Mouse (Mus musculus) MEL-GATA-1-ER (cell line): ENCODE data around the gene Zfp385a.
"Not testable (repeated sequence)": the region's sequence is repeated elsewhere in the genome, so short reads cannot be mapped to it uniquely, and the experiment has no call there.

Source experiments
- DNase-seq: peaks from one replicate; pipeline ENCODE4 v3.0.0-alpha.2; 2012; ENCODE audit warnings: low read depth; ENCODE audit errors: extremely low read depth

Gene Zfp385a

GRCm38 (mm10) chr15:103292673-103293345 lies 47.1 kb downstream of the Zfp385a start:
- DNase-seq: no peak

- DNase-seq: no peak
Observed at GRCm38 (mm10) chr15:103290843-103291242, 49.0 kb downstream of the Zfp385a start.

GRCm38 (mm10) chr15:103290417-103290816 lies 49.5 kb downstream of the Zfp385a start:
- no peak for DNase-seq

GRCm38 (mm10) chr15:103289600-103289999 lies 50.3 kb downstream of the Zfp385a start:
- DNase-seq: no peak

DNA sequence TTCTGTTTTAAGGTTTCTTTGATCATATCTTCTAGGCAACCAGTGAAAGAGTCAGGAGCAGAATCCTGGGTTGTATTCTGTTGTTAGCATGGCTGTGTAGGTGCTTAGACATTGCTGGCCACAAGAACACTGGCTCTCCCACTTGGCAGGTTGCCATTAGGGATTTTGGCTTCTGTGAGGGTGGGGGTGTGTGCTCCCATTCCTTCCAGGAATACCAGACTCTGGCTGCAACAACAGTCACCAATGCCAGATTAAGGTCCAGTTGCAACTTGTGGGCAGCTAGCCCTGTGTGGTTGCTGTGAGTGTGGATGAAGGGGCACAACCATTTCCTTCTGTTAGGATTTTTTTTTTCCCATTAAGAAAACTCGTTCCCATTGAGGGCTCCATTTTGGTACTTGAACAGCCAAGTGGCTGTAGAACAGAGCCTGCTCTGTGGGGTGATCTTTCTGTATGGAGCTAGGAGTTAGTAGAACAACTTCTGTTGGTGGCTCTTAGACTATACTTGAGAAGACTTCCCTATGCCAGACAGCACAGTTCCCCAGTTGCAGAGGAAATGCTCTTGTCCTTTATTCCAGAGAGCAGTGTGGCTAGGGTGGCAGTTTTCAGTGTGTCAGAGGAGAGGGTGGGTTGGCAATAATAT lies 54.0 kb downstream of the Zfp385a start:
- DNase-seq: no peak

DNA sequence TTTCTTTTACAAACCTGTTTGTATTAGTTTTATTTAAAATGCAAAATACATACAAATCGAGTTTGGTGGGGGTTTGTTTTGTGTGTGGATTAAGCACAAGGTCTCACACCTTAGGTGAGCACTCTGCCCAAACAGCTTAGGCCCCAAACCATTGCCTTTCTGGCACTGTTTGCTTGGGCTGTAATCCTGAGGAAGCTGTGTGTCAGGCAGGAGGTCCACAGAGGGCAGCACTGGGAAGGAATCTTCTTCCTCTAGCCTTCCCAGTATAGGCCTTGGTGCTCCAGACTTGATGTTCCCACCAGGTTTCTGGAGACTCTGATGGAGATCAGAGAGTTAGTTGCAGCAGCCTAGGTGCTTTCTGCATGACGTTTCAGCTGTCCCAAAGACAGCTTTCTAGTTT lies 55.2 kb downstream of the Zfp385a start:
- DNase-seq: no peak

GRCm38 (mm10) chr15:103284066-103284465 lies 55.8 kb downstream of the Zfp385a start:
- DNase-seq: no peak

DNA sequence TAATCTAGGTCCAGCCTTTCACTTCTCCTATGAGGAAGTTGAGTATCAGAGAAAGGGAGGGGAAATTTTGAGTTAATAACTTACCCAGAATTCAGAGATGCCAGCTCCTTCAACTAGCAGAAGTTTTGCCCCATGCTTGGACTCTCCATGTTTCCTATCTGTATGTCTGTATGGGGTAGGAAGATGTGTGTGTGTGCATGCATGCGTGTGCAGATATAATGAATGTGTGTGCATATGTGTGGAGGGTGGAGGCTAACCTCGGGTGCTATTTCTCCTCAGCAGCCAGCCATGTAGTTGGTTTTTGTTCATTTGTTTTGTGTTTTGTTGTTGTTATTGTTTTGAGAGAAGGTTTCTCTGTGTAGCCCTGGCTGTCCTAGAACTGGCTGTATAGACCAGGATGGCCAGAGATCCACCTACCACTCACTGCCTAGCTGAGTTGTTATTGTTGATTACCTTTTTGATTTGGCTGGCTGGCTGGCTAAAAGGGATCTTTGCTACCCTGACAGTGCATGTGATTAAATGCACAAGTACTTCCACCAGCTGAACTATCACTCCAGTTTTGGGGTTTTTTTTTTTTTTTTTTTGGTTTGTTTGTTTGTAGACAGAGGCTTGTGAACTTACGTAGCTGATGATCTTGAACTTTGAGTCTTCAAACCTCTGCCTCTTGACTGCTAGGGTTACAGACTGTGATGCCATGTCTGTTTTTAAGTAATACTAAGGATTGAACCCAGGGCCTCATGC lies 58.3 kb downstream of the Zfp385a start:
- no peak for DNase-seq

GRCm38 (mm10) chr15:103280817-103281464 lies 59.0 kb downstream of the Zfp385a start:
- no peak for DNase-seq

- DNase-seq: no peak
Observed at GRCm38 (mm10) chr15:103279750-103280149, 60.1 kb downstream of the Zfp385a start.

GRCm38 (mm10) chr15:103277949-103278348 lies 61.9 kb downstream of the Zfp385a start:
- no peak for DNase-seq

DNA sequence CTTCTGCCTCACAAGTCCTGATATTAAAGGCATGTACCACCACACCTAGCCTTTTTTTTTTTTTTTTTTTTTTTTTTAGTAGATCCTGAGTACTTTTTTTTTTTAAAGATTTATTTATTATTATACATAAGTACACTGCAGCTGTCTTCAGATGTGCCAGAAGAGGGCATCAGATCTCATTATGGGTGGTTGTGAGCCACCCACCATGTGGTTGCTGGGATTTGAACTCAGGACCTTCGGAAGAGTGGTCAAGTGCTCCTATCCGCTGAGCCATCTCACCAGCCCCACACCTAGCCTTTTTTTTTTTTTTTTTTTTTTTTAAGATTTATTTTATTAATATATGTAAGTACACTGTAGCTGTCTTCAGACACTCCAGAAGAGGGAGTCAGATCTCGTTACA lies 64.0 kb downstream of the Zfp385a start:
- not testable (repeated sequence) for DNase-seq

GRCm38 (mm10) chr15:103272419-103273279 lies 67.2 kb downstream of the Zfp385a start, which contains the start of gene Copz1:
Gene Copz1 (plus strand): TSS chr15:103272714.
- peak; percentile 97 for DNase-seq

DNA sequence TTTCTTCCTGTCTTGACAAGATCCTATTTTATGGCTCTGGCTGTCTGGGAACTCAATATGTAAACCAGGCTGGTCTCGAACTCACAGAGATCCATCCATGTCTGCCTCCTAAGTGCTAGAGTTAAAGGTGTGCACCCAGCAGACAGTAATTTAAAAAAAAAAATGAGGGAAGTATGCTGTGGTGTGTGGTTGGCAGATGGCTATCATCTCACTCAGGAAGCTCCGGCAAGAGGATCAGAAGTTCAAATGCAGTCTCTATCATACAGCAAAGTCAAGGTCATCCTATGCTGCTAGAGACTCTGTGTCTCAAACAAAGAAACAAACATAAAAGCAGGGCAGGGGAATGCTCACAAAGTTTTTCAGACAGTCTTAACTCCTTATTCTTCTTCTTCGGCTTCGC lies 71.0 kb downstream of the Zfp385a start:
- DNase-seq: no peak

GRCm38 (mm10) chr15:103264794-103265193 lies 75.1 kb downstream of the Zfp385a start:
- DNase-seq: no peak
